Mouse (Mus musculus) urinary bladder, adult 2 months (tissue): ENCODE measurements around the gene Enpp6. TPM values are rescaled to one million over a fixed set of nuclear protein-coding genes. Genes with fewer than 3 reads are reported as not detected.

Source experiments
- polyA plus RNA-seq: library from polyadenylated mRNA; depleted of rRNA; stranded (reverse); fragments of >200 nt; gene quantifications from 2 replicates; pipeline ENCODE4 v1.2.3, GENCODE M21; 2012; rRNA removed

The Enpp6 gene
- polyA plus RNA-seq, 1 experiment = 0.48 TPM

Other genes with a start within 250 kb of the Enpp6 start
- gene Irf2, start 247.2 kb upstream of the Enpp6 start, polyA plus RNA-seq = 15.0 and 32.4 TPM in 2 replicates